Mouse (Mus musculus) CH12.LX (cell line): Measurements from ENCODE around the gene Tulp2. TPM values are rescaled to one million over a fixed set of nuclear protein-coding genes. Genes with fewer than 3 reads are reported as not detected.

Experiments
- DNase-seq: peaks from one replicate; pipeline ENCODE4 v3.0.0-alpha.2; 2013; ENCODE audit errors: extremely low read depth
- H3K27ac ChIP-seq: 2 replicates; pipeline ENCODE4 v1.5.1; 2012; ENCODE audit warnings: low read depth, mild to moderate bottlenecking, control low read depth, moderate library complexity; ENCODE audit not compliant: insufficient read depth
- H3K27me3 ChIP-seq: replicated peaks from 2 replicates; pipeline ENCODE3; 2012; ENCODE audit warnings: inconsistent platforms
- H3K36me3 ChIP-seq, 2 experiments: replicated peaks in 1 of 2; 2 replicates each; pipeline versions ENCODE3 to v1.6.1; 2012; ENCODE audit warnings: inconsistent platforms in 1 of 2, low read length in 1 of 2, mild to moderate bottlenecking in 1 of 2, mixed read lengths in 1 of 2, moderate library complexity in 1 of 2; ENCODE audit not compliant: control insufficient read depth in 1 of 2, insufficient read depth in 1 of 2
- H3K4me1 ChIP-seq, 2 experiments: 2 replicates each; pipeline ENCODE4 v1.6.1; 2012; ENCODE audit warnings: inconsistent platforms in 1 of 2, moderate library complexity in 1 of 2; ENCODE audit not compliant: insufficient read depth in 2 of 2, control insufficient read depth in 1 of 2
- H3K4me2 ChIP-seq: 2 replicates; pipeline ENCODE4 v1.6.1; 2012; ENCODE audit warnings: low read depth, mild to moderate bottlenecking, control low read depth; ENCODE audit not compliant: poor library complexity, insufficient read depth, severe bottlenecking
- H3K4me3 ChIP-seq, 3 experiments: fragments of 150-350 bp in 1 of 3; sonication (generic) in 1 of 3; replicated peaks in 1 of 3; 2 replicates each; pipeline versions ENCODE3 to v1.5.1; 2011 to 2012; ENCODE audit warnings: low read depth in 2 of 3, low read length in 2 of 3, mild to moderate bottlenecking in 2 of 3, moderate library complexity in 2 of 3, control low read depth in 1 of 3, improper control_type of control experiment in 1 of 3, inconsistent platforms in 1 of 3, mixed read lengths in 1 of 3; ENCODE audit not compliant: poor library complexity in 1 of 3
- H3K79me2 ChIP-seq: replicated peaks from 2 replicates; pipeline ENCODE4 v1.6.1; 2012; ENCODE audit warnings: mild to moderate bottlenecking, moderate library complexity; ENCODE audit not compliant: control insufficient read depth, poor library complexity, insufficient read depth, severe bottlenecking; ENCODE audit errors: extremely low read depth
- H3K9ac ChIP-seq: 2 replicates; pipeline ENCODE4 v1.6.1; 2012; ENCODE audit warnings: low read depth, mild to moderate bottlenecking, control low read depth, moderate library complexity; ENCODE audit not compliant: insufficient read depth
- H3K9me3 ChIP-seq: replicated peaks from 2 replicates; pipeline ENCODE3; 2012; ENCODE audit warnings: low read length, inconsistent platforms, mixed read lengths
- CHD1 ChIP-seq: IDR thresholded peaks from 2 replicates; pipeline ENCODE4 v1.6.1; 2012; ENCODE audit warnings: low read depth, low read length, improper control_type of control experiment, inconsistent platforms
- CTCF ChIP-seq, 2 experiments: IDR thresholded peaks in 1 of 2; conservative IDR thresholded peaks in 1 of 2; 2 replicates each; pipeline ENCODE4 v1.5.1; 2011 to 2012; ENCODE audit warnings: low read depth in 2 of 2, low read length in 2 of 2, improper control_type of control experiment in 1 of 2, inconsistent platforms in 1 of 2, mild to moderate bottlenecking in 1 of 2, moderate library complexity in 1 of 2
- E2F4 ChIP-seq: IDR thresholded peaks from 2 replicates; pipeline ENCODE4 v1.6.1; 2011; ENCODE audit warnings: low read depth, low read length, improper control_type of control experiment; ENCODE audit not compliant: insufficient replicate concordance
- ETS1 ChIP-seq: conservative IDR thresholded peaks from 2 replicates; pipeline ENCODE4 v1.6.1; 2012; ENCODE audit warnings: low read depth, mild to moderate bottlenecking, inconsistent platforms, low read length, improper control_type of control experiment, moderate library complexity
- GABPA ChIP-seq: IDR thresholded peaks from 2 replicates; pipeline ENCODE4 v1.6.1; 2012; ENCODE audit warnings: low read depth, low read length, improper control_type of control experiment, inconsistent platforms; ENCODE audit not compliant: insufficient replicate concordance
- IRF4 ChIP-seq: IDR thresholded peaks from 2 replicates; pipeline ENCODE4 v1.6.1; 2014; ENCODE audit warnings: low read depth, mild to moderate bottlenecking, inconsistent platforms, low read length, improper control_type of control experiment
- JUND ChIP-seq: conservative IDR thresholded peaks from 2 replicates; pipeline ENCODE4 v1.6.1; 2011; ENCODE audit warnings: low read depth, low read length, improper control_type of control experiment
- NRF1 ChIP-seq: IDR thresholded peaks from 2 replicates; pipeline ENCODE4 v1.6.1; 2014; ENCODE audit warnings: low read depth, mild to moderate bottlenecking, inconsistent platforms, low read length, improper control_type of control experiment, moderate library complexity
- PAX5 ChIP-seq: IDR thresholded peaks from 2 replicates; pipeline ENCODE4 v1.6.1; 2012; ENCODE audit warnings: low read length, inconsistent platforms, mixed read lengths
- POLR2A ChIP-seq: IDR thresholded peaks from 2 replicates; pipeline ENCODE4 v1.6.1; 2011; ENCODE audit warnings: low read depth, mild to moderate bottlenecking, improper control_type of control experiment, low read length
- RAD21 ChIP-seq: IDR thresholded peaks from 2 replicates; pipeline ENCODE4 v1.6.1; 2011; ENCODE audit warnings: low read depth, mild to moderate bottlenecking, low read length, improper control_type of control experiment, moderate library complexity
- TBP ChIP-seq: conservative IDR thresholded peaks from 2 replicates; pipeline ENCODE4 v1.6.1; 2011; ENCODE audit warnings: low read depth, low read length, improper control_type of control experiment
- USF1 ChIP-seq: IDR thresholded peaks from 2 replicates; pipeline ENCODE4 v1.6.1; 2014; ENCODE audit warnings: low read depth, mild to moderate bottlenecking, inconsistent platforms, low read length, improper control_type of control experiment
- dilution Hi-C: fragments of 300-500 bp; cut with MboI; formaldehyde crosslinking; loops from 2 replicates; pipeline ENCODE4 v1.14.3; 2020; ENCODE audit warnings: low sequenced_read_pairs; ENCODE audit not compliant: extremely low pct_unique_long_range_greater_than_20kb, extremely low pct_ligation_motif_present
- in situ Hi-C: fragments of 300-500 bp; cut with MboI; formaldehyde crosslinking; loops from 3 replicates; pipeline ENCODE4 v1.14.3; 2019; ENCODE audit warnings: low sequenced_read_pairs, low pct_ligation_motif_present, low pct_unique_long_range_greater_than_20kb, mixed read lengths
- polyA plus RNA-seq: library from polyadenylated mRNA; unstranded; fragments of >175 nt; gene quantifications from 2 replicates; pipeline ENCODE4 v1.2.1, GENCODE M21; 2012; ENCODE audit warnings: low read depth; ENCODE audit not compliant: insufficient read length
- total RNA-seq, 2 experiments: library from RNA; depleted of rRNA; stranded (reverse); fragments of 300-350 nt in 1 of 2; fragments of >200 nt in 1 of 2; gene quantifications; 2 replicates each; pipeline ENCODE4 v1.2.3; 2012 to 2014

Gene Tulp2
- total and polyA plus RNA-seq, 3 experiments, result 0.13 TPM; not detected in 2

DNA sequence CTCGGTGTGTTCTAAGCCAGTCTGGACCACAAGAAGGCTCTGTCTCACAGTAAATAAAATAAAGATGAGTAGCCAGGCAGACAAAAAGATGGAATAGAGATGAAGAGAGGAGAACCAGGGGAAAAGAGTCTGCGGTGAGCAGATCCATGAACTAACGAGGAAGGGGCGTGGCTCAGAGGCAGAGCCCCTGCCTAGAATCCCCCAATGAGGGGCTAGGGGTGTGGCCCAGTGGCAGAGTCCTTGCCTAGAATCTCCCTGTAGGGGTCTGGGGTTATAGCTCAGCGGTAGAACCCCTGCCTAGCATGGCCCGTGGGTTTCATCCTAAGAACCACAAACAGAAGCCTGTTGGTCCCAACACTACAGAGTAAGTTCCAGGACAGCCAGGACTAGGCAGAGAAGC, 44.6 kb upstream of the Tulp2 start:
- no peaks in the 10 kb centered on the region for H3K27me3 ChIP-seq
- H3K4me2 ChIP-seq, result no peak overlapping the region
- in situ Hi-C loops, result no loop called here
- H3K9ac ChIP-seq, result no peak overlapping the region
- TF ChIP-seq CTCF (conservative IDR thresholded peaks at IDR 0.05 in 1 of 2, IDR thresholded peaks at IDR 0.05 in 1 of 2; ENCODE audit: low read depth in 2 of 2, low read length in 2 of 2), result no peak
- TF ChIP-seq POLR2A, result no peak
- TF ChIP-seq CHD1, result no peak
- TF ChIP-seq IRF4, result no peak
- no peak for TF ChIP-seq PAX5
- no peak for TF ChIP-seq ETS1
- no peak for TF ChIP-seq TBP
- no peak for TF ChIP-seq GABPA
- TF ChIP-seq JUND, result no peak
- no peak for TF ChIP-seq NRF1
- no peak overlapping the region for H3K27ac ChIP-seq
- no peak for DNase-seq
- peaks cover 3 to 44% of the 10 kb centered on the region in 2 experiments; a peak in 3 of 4 replicates for H3K4me1 ChIP-seq
- peaks cover 11 to 50% of the 10 kb centered on the region in 2 experiments for H3K36me3 ChIP-seq
- dilution Hi-C loops, result no loop called here
- no peaks in the 10 kb centered on the region for H3K9me3 ChIP-seq
- H3K4me3 ChIP-seq, result no peak overlapping the region
- peaks cover 20% of the 10 kb centered on the region for H3K79me2 ChIP-seq

- H3K9ac ChIP-seq, result no peak within 1 kb of the TSS
- no peak for TF ChIP-seq USF1
- TF ChIP-seq CTCF (conservative IDR thresholded peaks at IDR 0.05 in 1 of 2, IDR thresholded peaks at IDR 0.05 in 1 of 2; ENCODE audit: low read depth in 2 of 2, low read length in 2 of 2), result peak in 1 of 2 experiments; percentile 61; a peak in 2 of 4 replicates
- TF ChIP-seq RAD21, result peak; percentile 43
- no peak for TF ChIP-seq POLR2A
- no peak for TF ChIP-seq E2F4
- in situ Hi-C loops (no loop called here), dilution Hi-C loops (no loop called here)
- no peak for DNase-seq
- peaks cover 13 to 48% of the 10 kb centered on the region in 2 experiments for H3K36me3 ChIP-seq
- no peak within 1 kb of the TSS for H3K4me3 ChIP-seq
- H3K79me2 ChIP-seq, result peaks cover 13% of the 10 kb centered on the region
- H3K27me3 ChIP-seq, result no peaks in the 10 kb centered on the region
- no peak within 1 kb of the TSS for H3K27ac ChIP-seq
- no peaks in the 10 kb centered on the region for H3K9me3 ChIP-seq
- peaks cover 2 to 37% of the 10 kb centered on the region in 2 experiments; a peak in 3 of 4 replicates for H3K4me1 ChIP-seq
- no peak within 1 kb of the TSS for H3K4me2 ChIP-seq
These were observed 44.0 kb upstream of the Tulp2 start, which contains the start of gene Ruvbl2 for GRCm38 (mm10) chr7:45437521-45438276. Ruvbl2 (minus strand) TSS chr7:45438096.
